Mouse (Mus musculus): ENCODE measurements around the gene Pigz. TPM values are rescaled to one million over a fixed set of nuclear protein-coding genes. Genes with fewer than 3 reads are reported as not detected.

Pigz gene
- 0.55 TPM in 1 of 2 replicates, not detected in the other for polyA plus RNA-seq (2014; fragmentation: Nextera tagmentation; extraction: Ambion mirVana)

- Histone ChIP-seq H3K27ac (ENCODE audit: low read depth, low read length) (no peak within 1 kb of the TSS), H3K9ac (ENCODE audit: low read depth, low read length) (peak within 1 kb of the TSS; percentile 69), H3K36me3 (ENCODE audit: control insufficient read depth, insufficient read depth, low read length) (no peaks in the 10 kb centered on the region), H3K4me2 (peak within 1 kb of the TSS; percentile 91), H3K9me3 (replicated peaks; ENCODE audit: control insufficient read depth, low read length) (no peaks in the 10 kb centered on the region), H3K4me1 (ENCODE audit: control insufficient read depth, insufficient read depth, low read length) (peaks cover 15% of the 10 kb centered on the region), H3K27me3 (ENCODE audit: control insufficient read depth, insufficient read depth, low read length) (peaks cover 46% of the 10 kb centered on the region), H3K4me3 (ENCODE audit: low read depth, low read length) (peak within 1 kb of the TSS; percentile 52)
- no peak for ATAC-seq (replicated peaks; ENCODE audit: insufficient number of reproducible peaks, low FRiP score, low TSS enrichment)
- WGBS (ENCODE audit: insufficient replicate concordance), result 7% methylated on average over 42 of the region's 42 CpGs
These were observed at the start of gene Pigz for GRCm38 (mm10) chr16:31933751-31934549. Pigz (plus strand) TSS chr16:31933851.

GRCm38 (mm10) chr16:31883902-31884301 is 49.7 kb upstream of the Pigz start:
- ATAC-seq (replicated peaks; ENCODE audit: insufficient number of reproducible peaks, low FRiP score, low TSS enrichment), result no peak

GRCm38 (mm10) chr16:31890907-31891306 is 42.7 kb upstream of the Pigz start:
- Histone ChIP-seq H3K27ac (ENCODE audit: low read depth, low read length) (no peak overlapping the region), H3K9ac (ENCODE audit: low read depth, low read length) (no peak overlapping the region), H3K27me3 (ENCODE audit: control insufficient read depth, insufficient read depth, low read length) (no peaks in the 10 kb centered on the region), H3K4me2 (no peak overlapping the region), H3K9me3 (replicated peaks; ENCODE audit: control insufficient read depth, low read length) (no peaks in the 10 kb centered on the region), H3K36me3 (ENCODE audit: control insufficient read depth, insufficient read depth, low read length) (no peaks in the 10 kb centered on the region), H3K4me3 (ENCODE audit: low read depth, low read length) (no peak overlapping the region), H3K4me1 (ENCODE audit: control insufficient read depth, insufficient read depth, low read length) (peaks cover 5% of the 10 kb centered on the region; the same call in 1 of the 2 replicates)
- ATAC-seq (replicated peaks; ENCODE audit: insufficient number of reproducible peaks, low FRiP score, low TSS enrichment), result no peak
- WGBS (ENCODE audit: insufficient replicate concordance), result 74% methylated on average over 7 of the region's 7 CpGs

More at GRCm38 (mm10) chr16:31883902-31884301, 49.7 kb upstream of the Pigz start:
- no peak overlapping the region for H3K4me3 ChIP-seq (ENCODE audit: low read depth, low read length)
- WGBS (ENCODE audit: insufficient replicate concordance), result 10% methylated on average over 5 of the region's 6 CpGs
- H3K9me3 ChIP-seq (replicated peaks; ENCODE audit: control insufficient read depth, low read length), result no peaks in the 10 kb centered on the region
- H3K4me1 ChIP-seq (ENCODE audit: control insufficient read depth, insufficient read depth, low read length), result peaks cover 17% of the 10 kb centered on the region
- no peaks in the 10 kb centered on the region for H3K36me3 ChIP-seq (ENCODE audit: control insufficient read depth, insufficient read depth, low read length)
- H3K4me2 ChIP-seq, result peak overlapping the region; percentile 42
- no peak overlapping the region for H3K9ac ChIP-seq (ENCODE audit: low read depth, low read length)
- H3K27ac ChIP-seq (ENCODE audit: low read depth, low read length), result no peak overlapping the region
- 0 out of 2 replicates have a peak, but pooled peaks cover 5% of the 10 kb centered on the region for H3K27me3 ChIP-seq (ENCODE audit: control insufficient read depth, insufficient read depth, low read length)

- Histone ChIP-seq H3K36me3 (ENCODE audit: control insufficient read depth, insufficient read depth, low read length) (no peaks in the 10 kb centered on the region), H3K27ac (ENCODE audit: low read depth, low read length) (no peak overlapping the region), H3K4me2 (no peak overlapping the region), H3K4me1 (ENCODE audit: control insufficient read depth, insufficient read depth, low read length) (peaks cover 5% of the 10 kb centered on the region; the same call in 1 of the 2 replicates), H3K4me3 (ENCODE audit: low read depth, low read length) (no peak overlapping the region), H3K27me3 (ENCODE audit: control insufficient read depth, insufficient read depth, low read length) (no peaks in the 10 kb centered on the region), H3K9ac (ENCODE audit: low read depth, low read length) (no peak overlapping the region), H3K9me3 (replicated peaks; ENCODE audit: control insufficient read depth, low read length) (no peaks in the 10 kb centered on the region)
- no peak for ATAC-seq (replicated peaks; ENCODE audit: insufficient number of reproducible peaks, low FRiP score, low TSS enrichment)
- WGBS (ENCODE audit: insufficient replicate concordance), result 69% methylated on average over 5 of the region's 5 CpGs
These were observed 40.1 kb upstream of the Pigz start for GRCm38 (mm10) chr16:31893396-31894141.

GRCm38 (mm10) chr16:31896971-31897774 is 36.5 kb upstream of the Pigz start:
- Histone ChIP-seq H3K4me2 (peak overlapping the region; percentile 67), H3K4me3 (ENCODE audit: low read depth, low read length) (peak overlapping the region; percentile 26), H3K9me3 (replicated peaks; ENCODE audit: control insufficient read depth, low read length) (no peaks in the 10 kb centered on the region; the same call in 1 of the 2 replicates), H3K36me3 (ENCODE audit: control insufficient read depth, insufficient read depth, low read length) (no peaks in the 10 kb centered on the region), H3K4me1 (ENCODE audit: control insufficient read depth, insufficient read depth, low read length) (peaks cover 7% of the 10 kb centered on the region; the same call in 1 of the 2 replicates), H3K27ac (ENCODE audit: low read depth, low read length) (no peak overlapping the region), H3K9ac (ENCODE audit: low read depth, low read length) (peak overlapping the region; percentile 60), H3K27me3 (ENCODE audit: control insufficient read depth, insufficient read depth, low read length) (no peaks in the 10 kb centered on the region)
- WGBS (ENCODE audit: insufficient replicate concordance), result 16% methylated on average over 28 of the region's 29 CpGs
- ATAC-seq (replicated peaks; ENCODE audit: insufficient number of reproducible peaks, low FRiP score, low TSS enrichment), result no peak

GRCm38 (mm10) chr16:31898546-31899326 is 34.9 kb upstream of the Pigz start:
- no peak overlapping the region for H3K9ac ChIP-seq (ENCODE audit: low read depth, low read length)
- no peak overlapping the region for H3K27ac ChIP-seq (ENCODE audit: low read depth, low read length)
- no peaks in the 10 kb centered on the region for H3K27me3 ChIP-seq (ENCODE audit: control insufficient read depth, insufficient read depth, low read length)
- H3K36me3 ChIP-seq (ENCODE audit: control insufficient read depth, insufficient read depth, low read length), result no peaks in the 10 kb centered on the region
- WGBS (ENCODE audit: insufficient replicate concordance), result 82% methylated on average over 18 of the region's 18 CpGs
- H3K4me3 ChIP-seq (ENCODE audit: low read depth, low read length), result no peak overlapping the region
- no peak for ATAC-seq (replicated peaks; ENCODE audit: insufficient number of reproducible peaks, low FRiP score, low TSS enrichment)
- no peak overlapping the region for H3K4me2 ChIP-seq
- H3K9me3 ChIP-seq (replicated peaks; ENCODE audit: control insufficient read depth, low read length), result no peaks in the 10 kb centered on the region; the same call in 1 of the 2 replicates
- H3K4me1 ChIP-seq (ENCODE audit: control insufficient read depth, insufficient read depth, low read length), result 0 out of 2 replicates have a peak, but pooled peaks cover 2% of the 10 kb centered on the region

GRCm38 (mm10) chr16:31901886-31902285 is 31.8 kb upstream of the Pigz start:
- peaks cover 10% of the 10 kb centered on the region for H3K4me1 ChIP-seq (ENCODE audit: control insufficient read depth, insufficient read depth, low read length)
- H3K27ac ChIP-seq (ENCODE audit: low read depth, low read length), result no peak overlapping the region
- no peaks in the 10 kb centered on the region; the same call in 1 of the 2 replicates for H3K9me3 ChIP-seq (replicated peaks; ENCODE audit: control insufficient read depth, low read length)
- H3K4me3 ChIP-seq (ENCODE audit: low read depth, low read length), result no peak overlapping the region
- H3K27me3 ChIP-seq (ENCODE audit: control insufficient read depth, insufficient read depth, low read length), result no peaks in the 10 kb centered on the region
- no peak overlapping the region for H3K9ac ChIP-seq (ENCODE audit: low read depth, low read length)
- ATAC-seq (replicated peaks; ENCODE audit: insufficient number of reproducible peaks, low FRiP score, low TSS enrichment), result no peak
- no peak overlapping the region for H3K4me2 ChIP-seq
- no peaks in the 10 kb centered on the region for H3K36me3 ChIP-seq (ENCODE audit: control insufficient read depth, insufficient read depth, low read length)
- WGBS (ENCODE audit: insufficient replicate concordance), result 71% methylated on average over 1 of the region's 1 CpGs

Data from heart, embryonic 11.5 days (tissue).